In genomic region chr11:22957791-22958374, GRCm38 (mm10) we compare ENCODE assay signal across 9 mouse cellular contexts. TPM values are rescaled to one million over a fixed set of nuclear protein-coding genes. Genes with fewer than 3 reads are reported as not detected.
A peak's percentile ranks its signal among the peaks of the same experiment; 100 is the strongest.
DNase-seq lines count a peak whose midpoint lies in the region; ATAC-seq and TF ChIP-seq lines count a peak whose summit lies in the region.
"Had no signal": no experiment of that assay in that cellular context is flagged by ENCODE, and none has a peak within 500 bp of the region (broad histone marks: within the 10 kb centered on the region; RNA-seq: fewer than 3 reads in every experiment).

No protein-coding gene starts in this region.

- H3K27ac ChIP-seq in kidney, postnatal 0 days: no peak overlapping the region
- no peak overlapping the region for H3K27ac ChIP-seq in kidney, embryonic 15.5 days
- H3K27ac ChIP-seq in limb, embryonic 10.5 days: no peak overlapping the region

- TF ChIP-seq CTCF in kidney, postnatal 0 days (IDR thresholded peaks at IDR 0.05; ENCODE audit: low read depth): peak; percentile 69

- no peaks in the 10 kb centered on the region for H3K27me3 ChIP-seq in kidney, postnatal 0 days (ENCODE audit: insufficient read depth, low read length)
- no peaks in the 10 kb centered on the region for H3K27me3 ChIP-seq in kidney, embryonic 15.5 days
- no peaks in the 10 kb centered on the region for H3K27me3 ChIP-seq in limb, embryonic 10.5 days (ENCODE audit: low read depth, poor library complexity, severe bottlenecking)

- ATAC-seq in kidney, postnatal 0 days (replicated peaks; ENCODE audit: low FRiP score, low read depth): no peak
- no peak for ATAC-seq in kidney, embryonic 15.5 days (replicated peaks; ENCODE audit: low FRiP score)

- no peak overlapping the region for H3K4me3 ChIP-seq in kidney, postnatal 0 days (replicated peaks; ENCODE audit: low read depth, low read length)
- no peak overlapping the region for H3K4me3 ChIP-seq in kidney, embryonic 15.5 days (replicated peaks)
- H3K4me3 ChIP-seq in limb, embryonic 10.5 days: no peak overlapping the region

- H3K4me1 ChIP-seq in kidney, postnatal 0 days (replicated peaks; ENCODE audit: insufficient read depth, low read length): no peaks in the 10 kb centered on the region
- H3K4me1 ChIP-seq in kidney, embryonic 15.5 days: no peaks in the 10 kb centered on the region
- H3K4me1 ChIP-seq in limb, embryonic 10.5 days: no peaks in the 10 kb centered on the region

- H3K9ac ChIP-seq in kidney, postnatal 0 days (ENCODE audit: low read depth, low read length): no peak overlapping the region
- no peak overlapping the region for H3K9ac ChIP-seq in kidney, embryonic 15.5 days

- H3K9me3 ChIP-seq in kidney, postnatal 0 days (replicated peaks; ENCODE audit: low read length): no peaks in the 10 kb centered on the region
- H3K9me3 ChIP-seq in kidney, embryonic 15.5 days (replicated peaks): no peaks in the 10 kb centered on the region
- no peaks in the 10 kb centered on the region for H3K9me3 ChIP-seq in limb, embryonic 10.5 days (replicated peaks)

- no peak for DNase-seq in kidney, postnatal 0 days (ENCODE audit: low spot score)
- DNase-seq in thymus, postnatal 25 days: peak; percentile 27
- DNase-seq in thymus, postnatal 10 days (ENCODE audit: low spot score in 2 of 2): no peak
- DNase-seq in R1 (ENCODE audit: low read depth, low spot score): peak; percentile 42
- no peak for DNase-seq in ovary, postnatal 36 days (ENCODE audit: low spot score)
- no peak for DNase-seq in limb, embryonic 10.5 days (ENCODE audit: low spot score)
- DNase-seq: left cerebral cortex, postnatal 4 days; lung, postnatal 14 days had no signal

- 95% methylated on average over 4 of the region's 4 CpGs for WGBS in kidney, postnatal 0 days
- 96% methylated on average over 4 of the region's 4 CpGs for WGBS in kidney, embryonic 15.5 days
- 89% methylated on average over 4 of the region's 4 CpGs for WGBS in limb, embryonic 10.5 days

- no peaks in the 10 kb centered on the region for H3K36me3 ChIP-seq in kidney, postnatal 0 days (ENCODE audit: insufficient read depth, low read length)
- H3K36me3 ChIP-seq in kidney, embryonic 15.5 days: peaks cover 21% of the 10 kb centered on the region
- H3K36me3 ChIP-seq in limb, embryonic 10.5 days: peaks cover 21% of the 10 kb centered on the region

- no peak overlapping the region for H3K4me2 ChIP-seq in kidney, postnatal 0 days (ENCODE audit: low read length)
- H3K4me2 ChIP-seq in kidney, embryonic 15.5 days: no peak overlapping the region

RNA-seq across cellular contexts. Expression of gene Zrsr1, which starts 13.9 kb away (rescaled TPM):
- polyA plus RNA-seq in kidney, postnatal 0 days (2015; fragmentation: Nextera tagmentation; extraction: Ambion mirVana): 3.4 and 3.7 TPM in 2 replicates
- 3.0 and 3.8 TPM in 2 replicates for polyA plus RNA-seq in kidney, embryonic 15.5 days (2015; fragmentation: Nextera tagmentation; extraction: Ambion mirVana)
- 2.2 and 2.4 TPM in 2 replicates for polyA plus RNA-seq in limb, embryonic 10.5 days (2016; fragmentation: Nextera tagmentation; extraction: Ambion mirVana)

RNA-seq across cellular contexts. Expression of gene Gm28048, which starts 24.0 kb away (rescaled TPM):
- polyA plus RNA-seq in kidney, postnatal 0 days (2015; fragmentation: Nextera tagmentation; extraction: Ambion mirVana): 34.8 and 36.5 TPM in 2 replicates
- 19.3 and 21.6 TPM in 2 replicates for polyA plus RNA-seq in kidney, embryonic 15.5 days (2015; fragmentation: Nextera tagmentation; extraction: Ambion mirVana)
- polyA plus RNA-seq in limb, embryonic 10.5 days (2016; fragmentation: Nextera tagmentation; extraction: Ambion mirVana): 4.1 and 5.2 TPM in 2 replicates

RNA-seq across cellular contexts. Expression of gene Commd1, which starts 24.3 kb away (rescaled TPM):
- 390 and 427 TPM in 2 replicates for polyA plus RNA-seq in kidney, postnatal 0 days (2015; fragmentation: Nextera tagmentation; extraction: Ambion mirVana)
- polyA plus RNA-seq in kidney, embryonic 15.5 days (2015; fragmentation: Nextera tagmentation; extraction: Ambion mirVana): 382 and 415 TPM in 2 replicates
- polyA plus RNA-seq in limb, embryonic 10.5 days (2016; fragmentation: Nextera tagmentation; extraction: Ambion mirVana): 376 and 399 TPM in 2 replicates

RNA-seq across cellular contexts. Expression of gene Cct4, which starts 32.4 kb away (rescaled TPM):
- polyA plus RNA-seq in kidney, postnatal 0 days (2015; fragmentation: Nextera tagmentation; extraction: Ambion mirVana): 223 and 238 TPM in 2 replicates
- polyA plus RNA-seq in kidney, embryonic 15.5 days (2015; fragmentation: Nextera tagmentation; extraction: Ambion mirVana): 295 and 296 TPM in 2 replicates
- polyA plus RNA-seq in limb, embryonic 10.5 days (2016; fragmentation: Nextera tagmentation; extraction: Ambion mirVana): 402 and 453 TPM in 2 replicates

RNA-seq across cellular contexts. Expression of gene Fam161a, which starts 49.4 kb away (rescaled TPM):
- 4.0 and 4.3 TPM in 2 replicates for polyA plus RNA-seq in kidney, postnatal 0 days (2015; fragmentation: Nextera tagmentation; extraction: Ambion mirVana)
- 2.4 and 2.8 TPM in 2 replicates for polyA plus RNA-seq in kidney, embryonic 15.5 days (2015; fragmentation: Nextera tagmentation; extraction: Ambion mirVana)
- polyA plus RNA-seq in limb, embryonic 10.5 days (2016; fragmentation: Nextera tagmentation; extraction: Ambion mirVana): 0.78 and 1.6 TPM in 2 replicates

Comparison
In these comparisons a context has a peak if more than half of its experiments do, and no peak if none do; other contexts are left out.
1. DNase-seq: peak in thymus, postnatal 25 days (single experiment) and R1 (single experiment); none in kidney, postnatal 0 days (single experiment), thymus, postnatal 10 days (0 of 2), ovary, postnatal 36 days (single experiment) and limb, embryonic 10.5 days (single experiment).